Mouse (Mus musculus) embryonic fibroblast, embryonic 13.5 days (primary cell): ENCODE data around the gene Stx19. TPM values are rescaled to one million over a fixed set of nuclear protein-coding genes. Genes with fewer than 3 reads are reported as not detected.
A peak's percentile ranks its signal among the peaks of the same experiment; 100 is the strongest.

Source experiments
- H3K27ac ChIP-seq: 2 replicates; pipeline ENCODE4 v1.5.1; 2012; ENCODE audit warnings: low read length, control low read depth, inconsistent platforms; ENCODE audit not compliant: insufficient read depth
- H3K4me1 ChIP-seq: 2 replicates; pipeline ENCODE4 v1.6.1; 2011; ENCODE audit warnings: low read length; ENCODE audit not compliant: control insufficient read depth, insufficient read depth
- H3K4me3 ChIP-seq: 2 replicates; pipeline ENCODE4 v1.5.1; 2011; ENCODE audit warnings: mild to moderate bottlenecking, control low read depth, low read length; ENCODE audit not compliant: insufficient read depth
- CTCF ChIP-seq: IDR thresholded peaks from 2 replicates; pipeline ENCODE4 v1.5.1; 2011; ENCODE audit warnings: mild to moderate bottlenecking, control low read depth, low read length, moderate library complexity, borderline replicate concordance; ENCODE audit not compliant: insufficient read depth
- POLR2A ChIP-seq: IDR thresholded peaks from 2 replicates; pipeline ENCODE4 v1.6.1; 2011; ENCODE audit warnings: low read depth, mild to moderate bottlenecking, control low read depth, low read length, moderate library complexity
- polyA plus RNA-seq: library from polyadenylated mRNA; stranded (reverse); fragments of >200 nt; gene quantifications from 2 replicates; pipeline ENCODE4 v1.2.4, GENCODE M21; 2011; ENCODE audit warnings: low read depth; ENCODE audit not compliant: missing spikeins, insufficient read length

Gene Stx19
- polyA plus RNA-seq, 1 experiment: not detected

DNA sequence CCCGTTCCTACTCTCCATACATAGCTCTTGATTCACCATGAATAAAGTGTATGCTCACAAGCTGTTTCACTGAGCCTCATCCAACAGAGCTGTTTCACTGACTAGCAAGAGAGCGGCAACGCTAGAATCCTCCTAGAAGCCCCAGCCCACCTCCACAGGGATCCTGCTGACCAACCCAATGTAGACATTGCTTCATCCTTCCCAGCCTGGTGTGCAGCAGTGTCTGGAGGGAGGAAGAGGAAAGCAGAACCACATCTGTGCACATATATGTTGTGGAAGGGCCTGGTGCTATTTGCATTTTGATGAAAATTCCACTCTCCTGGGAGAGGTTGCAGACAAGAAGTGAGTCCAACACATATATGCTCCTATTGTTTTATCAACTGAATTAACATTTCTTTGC lies 9.9 kb upstream of the Stx19 start:
- H3K4me1 ChIP-seq: no peaks in the 10 kb centered on the region
- TF ChIP-seq POLR2A (no peak), CTCF (no peak)
- no peak overlapping the region for H3K4me3 ChIP-seq
- H3K27ac ChIP-seq: no peak overlapping the region

DNA sequence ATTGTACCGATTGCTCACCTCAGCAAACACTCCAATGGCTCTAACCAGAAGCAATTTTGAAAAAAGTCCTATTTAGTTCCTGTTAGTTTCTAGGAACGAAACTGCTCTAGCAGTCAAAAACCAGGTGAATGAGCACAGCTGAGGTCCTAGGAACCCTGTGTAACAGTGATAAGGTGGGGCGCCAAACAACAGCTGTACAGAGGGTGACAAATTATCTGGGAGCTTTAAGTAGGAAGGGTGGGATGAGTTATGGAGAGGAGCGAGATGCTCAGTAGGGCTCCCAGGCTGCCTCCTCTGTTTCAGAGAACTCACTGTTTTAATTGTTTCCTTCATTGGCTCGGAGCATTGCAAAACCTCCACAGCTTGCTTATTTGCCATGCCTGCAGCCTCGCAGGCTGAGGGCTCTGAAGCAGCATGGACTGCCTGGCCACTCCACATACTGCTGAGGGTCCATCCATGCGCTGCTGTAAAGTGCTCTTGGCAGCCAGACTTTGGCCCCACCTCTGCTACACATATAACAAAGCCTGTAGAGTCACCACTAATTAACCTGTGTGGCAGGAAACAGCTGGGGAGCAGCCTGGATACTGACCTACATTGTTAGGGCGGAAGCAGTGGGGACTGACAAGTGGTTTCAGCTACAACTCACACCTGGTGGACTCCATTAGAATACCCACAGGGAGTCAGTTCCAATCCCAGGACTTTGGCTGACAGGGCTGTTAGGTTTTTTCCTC lies 7.1 kb upstream of the Stx19 start:
- TF ChIP-seq POLR2A (no peak), CTCF (no peak)
- H3K4me3 ChIP-seq: no peak overlapping the region
- H3K27ac ChIP-seq: no peak overlapping the region
- H3K4me1 ChIP-seq: no peaks in the 10 kb centered on the region

DNA sequence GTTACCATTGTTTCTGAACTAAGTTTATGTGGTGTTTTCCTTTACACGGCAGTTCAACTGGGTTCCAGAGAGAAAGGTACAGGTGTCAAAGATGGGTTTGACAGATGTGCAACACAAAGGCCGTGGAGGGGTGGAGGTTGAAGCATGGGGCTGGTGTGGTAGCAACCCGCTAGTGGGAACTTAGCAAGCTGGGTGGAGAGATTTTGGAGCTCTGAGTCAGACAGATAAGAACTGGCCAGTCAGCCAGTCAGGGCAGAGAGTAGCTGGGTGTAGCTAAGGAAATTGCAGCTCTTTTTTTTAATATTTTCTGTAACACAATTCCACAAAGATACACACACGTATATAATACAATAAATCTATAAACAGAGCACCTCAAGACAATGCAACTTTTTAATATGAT lies 3.6 kb upstream of the Stx19 start:
- H3K4me1 ChIP-seq: no peaks in the 10 kb centered on the region
- H3K4me3 ChIP-seq: no peak overlapping the region
- TF ChIP-seq CTCF (no peak), POLR2A (no peak)

DNA sequence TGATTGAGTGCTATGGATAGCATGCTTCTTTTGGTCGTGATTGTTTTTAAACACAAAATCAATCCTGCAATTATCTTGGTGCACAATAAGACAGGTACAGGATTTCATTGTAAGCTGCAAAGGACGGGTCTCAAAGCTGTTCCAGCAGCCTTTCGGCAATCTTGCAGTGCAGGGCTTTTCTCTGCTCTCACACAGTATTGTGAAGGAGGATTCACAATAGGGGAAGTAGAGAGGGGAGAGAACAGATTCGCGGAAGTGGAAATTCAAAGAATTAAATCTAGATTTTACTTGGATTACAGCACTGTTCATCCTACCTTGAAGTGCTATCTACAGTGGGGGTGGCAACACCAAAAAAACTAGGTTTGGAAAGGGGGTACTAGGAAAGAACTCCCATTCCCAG lies 686 bp upstream of the Stx19 start:
- TF ChIP-seq POLR2A (no peak), CTCF (no peak)
- Histone ChIP-seq H3K4me1 (no peaks in the 10 kb centered on the region), H3K27ac (no peak overlapping the region), H3K4me3 (no peak overlapping the region)

More for the DNA sequence above, 3.6 kb upstream of the Stx19 start:
- no peak overlapping the region for H3K27ac ChIP-seq

DNA sequence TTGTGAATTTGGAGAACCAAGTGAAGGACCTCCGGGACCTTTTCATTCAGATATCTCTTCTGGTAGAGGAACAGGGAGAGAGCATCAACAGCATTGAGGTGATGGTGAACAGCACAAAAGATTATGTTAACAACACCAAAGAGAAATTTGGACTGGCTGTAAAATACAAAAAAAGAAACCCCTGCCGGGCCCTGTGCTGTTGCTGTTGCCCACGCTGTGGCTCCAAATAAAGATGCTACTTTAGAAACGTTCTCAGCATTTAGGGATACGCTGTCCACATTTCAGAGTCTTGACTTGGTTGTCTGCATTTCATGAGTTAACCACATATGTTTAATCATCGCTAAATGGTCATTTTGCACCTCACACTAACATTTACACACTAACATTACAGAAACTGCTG lies 8.0 kb downstream of the Stx19 start:
- no peak overlapping the region for H3K27ac ChIP-seq
- no peak for TF ChIP-seq CTCF
- H3K4me1 ChIP-seq: no peaks in the 10 kb centered on the region
- no peak overlapping the region for H3K4me3 ChIP-seq

DNA sequence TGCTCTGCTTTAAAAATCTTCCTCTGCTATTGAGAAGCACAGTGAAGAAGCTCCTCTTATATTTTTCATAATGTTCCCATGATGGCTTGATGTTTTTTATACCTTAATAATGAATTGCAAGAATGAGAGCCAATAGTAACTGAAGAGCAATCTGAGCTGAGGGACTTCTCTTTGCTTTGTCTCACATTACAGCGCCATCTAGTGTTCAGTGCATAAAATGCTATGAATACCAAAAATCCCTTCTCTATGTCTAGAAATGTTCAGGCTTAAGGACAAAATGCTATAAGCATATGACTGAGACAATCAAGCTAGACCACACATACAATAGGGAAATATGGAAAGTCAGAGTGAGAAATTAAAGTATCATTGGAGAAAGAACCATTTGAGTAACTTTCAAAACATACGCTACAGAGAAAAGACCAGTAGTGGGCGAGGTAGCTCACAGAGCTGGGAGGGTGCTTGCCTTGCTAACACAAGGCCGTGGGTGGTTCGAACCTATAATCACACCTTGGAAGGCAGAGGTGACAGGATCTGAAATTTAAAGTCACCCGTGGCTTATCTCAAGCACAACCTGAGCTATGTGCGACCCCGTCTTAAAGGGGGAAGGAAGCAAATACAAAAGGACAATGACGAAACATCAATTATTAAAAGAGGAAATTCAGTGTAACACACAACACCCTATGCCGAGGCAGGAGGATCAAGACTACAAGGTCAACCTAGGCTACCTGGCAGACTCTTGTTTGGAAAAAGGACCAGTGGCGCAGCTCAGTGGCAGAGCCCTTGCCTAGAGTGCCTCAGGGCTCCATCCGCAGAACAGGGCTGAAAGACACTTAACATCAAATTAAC lies 11.9 kb downstream of the Stx19 start:
- Histone ChIP-seq H3K4me1 (no peaks in the 10 kb centered on the region), H3K4me3 (no peak overlapping the region), H3K27ac (no peak overlapping the region)
- TF ChIP-seq CTCF (no peak), POLR2A (no peak)

DNA sequence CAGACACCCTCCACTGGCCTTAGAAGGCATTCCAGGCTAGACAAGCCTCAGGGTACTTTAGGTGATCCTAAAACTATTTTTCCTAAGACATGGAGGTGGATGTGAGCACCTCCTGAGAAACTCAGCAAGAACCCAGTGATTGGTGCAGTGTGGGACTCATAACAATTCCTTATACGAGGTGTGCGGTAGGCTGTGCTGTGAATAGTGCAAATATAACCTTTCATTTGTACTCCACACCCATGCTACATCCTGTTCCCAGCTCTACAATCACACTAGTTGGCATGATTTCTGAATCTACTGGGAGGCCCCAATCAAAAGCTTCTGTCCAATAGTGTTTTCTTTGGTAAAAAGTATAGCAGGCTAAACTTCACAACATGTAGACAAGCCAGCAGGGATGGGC lies 17.6 kb downstream of the Stx19 start:
- TF ChIP-seq CTCF: no peak
- no peak for TF ChIP-seq POLR2A
- Histone ChIP-seq H3K4me1 (no peaks in the 10 kb centered on the region), H3K4me3 (no peak overlapping the region), H3K27ac (no peak overlapping the region)

DNA sequence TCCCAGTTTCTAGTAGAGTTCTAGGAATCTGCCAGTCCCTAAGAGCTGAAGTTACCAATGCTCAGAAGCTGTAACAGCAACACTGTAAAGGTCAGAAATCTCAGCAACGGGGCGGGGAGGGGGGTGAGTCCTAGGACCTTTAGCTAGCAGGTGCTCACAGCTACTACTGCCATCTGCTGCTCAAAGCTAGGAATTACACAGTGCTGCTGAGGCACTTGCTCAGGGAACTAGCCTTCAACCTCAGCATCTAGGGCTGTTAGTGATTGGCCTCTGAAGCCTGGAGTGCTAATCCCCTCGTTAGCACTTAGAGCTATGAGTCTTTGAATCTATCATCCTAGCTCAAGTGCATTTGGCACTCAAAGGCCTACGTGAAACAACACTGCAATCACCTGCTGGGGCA lies 18.0 kb downstream of the Stx19 start:
- TF ChIP-seq CTCF (peak; percentile 65; the same call in 1 of the 2 replicates), POLR2A (no peak)
- Histone ChIP-seq H3K4me3 (no peak overlapping the region), H3K4me1 (no peaks in the 10 kb centered on the region), H3K27ac (no peak overlapping the region)

DNA sequence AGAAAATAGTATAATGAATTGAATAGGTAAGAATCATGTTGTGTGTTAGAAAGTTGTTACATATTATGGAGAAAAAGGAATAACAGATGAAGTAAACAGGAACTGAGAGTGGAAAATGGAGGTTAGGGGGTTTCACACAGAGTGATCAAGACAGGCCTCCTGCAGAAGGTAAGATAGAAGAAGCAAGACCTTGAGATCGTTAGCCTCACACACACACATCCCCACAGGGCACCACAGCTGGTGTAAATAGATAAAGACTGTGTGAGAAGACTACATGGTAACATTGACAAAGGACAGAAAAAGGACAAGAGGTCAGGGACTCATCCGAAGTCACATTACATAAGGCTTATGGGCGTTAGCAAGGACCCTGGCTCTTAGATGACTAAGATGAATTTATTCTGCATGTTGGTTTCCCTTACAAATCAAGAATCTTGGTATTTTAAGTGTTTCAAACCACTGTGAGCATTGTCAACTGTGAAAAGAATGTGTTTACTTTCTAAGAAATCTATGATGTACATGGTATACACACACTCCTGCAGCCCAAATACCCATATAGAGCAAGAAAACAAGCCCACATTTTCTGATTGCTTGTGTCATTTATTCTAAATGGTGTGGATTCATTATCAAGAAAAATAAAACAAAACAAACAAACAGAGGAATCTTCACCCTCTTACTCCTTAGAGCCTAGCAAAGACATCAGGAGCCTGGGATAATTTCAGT lies 19.7 kb downstream of the Stx19 start:
- H3K27ac ChIP-seq: no peak overlapping the region
- H3K4me3 ChIP-seq: no peak overlapping the region
- no peak for TF ChIP-seq CTCF
- TF ChIP-seq POLR2A: no peak
- no peaks in the 10 kb centered on the region for H3K4me1 ChIP-seq

DNA sequence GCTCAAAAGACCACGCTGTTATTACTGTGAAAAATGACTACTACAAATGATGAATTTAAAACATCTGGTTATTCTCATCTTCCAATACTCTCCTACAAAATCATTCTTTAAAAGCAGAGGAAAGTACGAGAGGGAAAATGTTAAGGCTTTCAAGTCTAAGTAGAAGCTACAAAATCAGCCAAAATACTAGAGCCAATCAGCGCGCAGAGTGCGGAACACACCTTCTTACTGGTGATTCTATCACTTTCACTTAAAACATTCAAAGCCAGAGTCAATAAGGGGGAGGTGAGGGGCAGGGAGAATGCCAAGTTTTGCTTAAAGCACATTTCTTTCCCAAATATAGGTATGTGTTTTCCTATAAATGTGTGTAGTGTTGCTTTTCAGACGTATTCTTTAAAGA lies 30.9 kb downstream of the Stx19 start:
- H3K4me3 ChIP-seq: no peak overlapping the region
- H3K4me1 ChIP-seq: peaks cover 3% of the 10 kb centered on the region; the same call in 1 of the 2 replicates
- no peak overlapping the region for H3K27ac ChIP-seq
- TF ChIP-seq CTCF (no peak), POLR2A (no peak)
